Comparison of ENCODE assay signal across 20 mouse cellular contexts in the genomic region with DNA sequence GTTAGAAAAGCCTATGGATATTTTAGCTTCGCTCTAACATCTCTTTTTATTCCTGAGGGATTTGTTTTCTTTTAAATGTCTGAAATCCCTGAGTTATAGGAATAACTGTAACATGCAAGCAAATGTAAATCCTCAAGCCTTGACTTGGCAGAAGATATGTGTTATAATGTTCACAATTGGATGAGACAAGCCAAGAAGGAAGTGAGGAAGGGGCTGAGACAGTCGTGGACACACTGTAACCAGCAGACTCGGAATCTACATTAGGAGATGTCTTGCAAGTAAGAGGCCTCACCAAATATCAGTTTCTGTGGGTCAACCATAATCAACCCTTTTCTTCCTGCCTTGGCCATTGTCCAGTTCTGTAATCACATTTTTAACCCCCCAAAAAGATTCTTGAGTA.
"Had no signal": no experiment of that assay in that cellular context is flagged by ENCODE, and none has a peak within 500 bp of the region (broad histone marks: within the 10 kb centered on the region; RNA-seq: fewer than 3 reads in every experiment).

No protein-coding gene starts in this region.

- H3K4me3 ChIP-seq: limb, embryonic 10.5 days; limb, embryonic 13.5 days; liver, embryonic 12.5 days; liver, embryonic 15.5 days; megakaryocyte, embryonic 14.5 days; midbrain, embryonic 10.5 days; midbrain, embryonic 13.5 days; myocyte; neural tube, embryonic 13.5 days had no signal

- DNase-seq: kidney, adult 18-20 months; kidney, postnatal 14 days; kidney, postnatal 4 days; liver; lung, postnatal 36 days; retina, postnatal 1 day; right cerebral cortex, postnatal 25 days; spleen, adult 18-20 months; thymus, postnatal 25 days had no signal

- ATAC-seq: liver, embryonic 12.5 days; lung, postnatal 0 days; midbrain, embryonic 13.5 days; midbrain, embryonic 16.5 days had no signal

- H3K4me1 ChIP-seq: limb, embryonic 10.5 days; limb, embryonic 13.5 days; liver, embryonic 12.5 days; liver, embryonic 15.5 days; megakaryocyte, embryonic 14.5 days; midbrain, embryonic 10.5 days; midbrain, embryonic 13.5 days; neural tube, embryonic 13.5 days had no signal

- H3K27ac ChIP-seq: limb, embryonic 10.5 days; limb, embryonic 13.5 days; liver, embryonic 12.5 days; liver, embryonic 15.5 days; midbrain, embryonic 10.5 days; midbrain, embryonic 13.5 days; neural tube, embryonic 13.5 days had no signal

- H3K36me3 ChIP-seq: limb, embryonic 10.5 days; limb, embryonic 13.5 days; liver, embryonic 12.5 days; liver, embryonic 15.5 days; midbrain, embryonic 10.5 days; midbrain, embryonic 13.5 days; neural tube, embryonic 13.5 days had no signal

- H3K9ac ChIP-seq: limb, embryonic 13.5 days; liver, embryonic 12.5 days; liver, embryonic 15.5 days; midbrain, embryonic 13.5 days; neural tube, embryonic 13.5 days had no signal

- H3K4me2 ChIP-seq: limb, embryonic 13.5 days; liver, embryonic 12.5 days; liver, embryonic 15.5 days; midbrain, embryonic 13.5 days; neural tube, embryonic 13.5 days had no signal

- H3K9me3 ChIP-seq: limb, embryonic 10.5 days; limb, embryonic 13.5 days; liver, embryonic 12.5 days; liver, embryonic 15.5 days; midbrain, embryonic 10.5 days; midbrain, embryonic 13.5 days; neural tube, embryonic 13.5 days had no signal

- H3K27me3 ChIP-seq: limb, embryonic 13.5 days; liver, embryonic 12.5 days; liver, embryonic 15.5 days; megakaryocyte, embryonic 14.5 days; midbrain, embryonic 13.5 days; neural tube, embryonic 13.5 days had no signal
